Mouse (Mus musculus) MEL (cell line): ENCODE measurements at regions not wholly inside any gene's neighbourhood (a gene's known extent, or its start where the extent isn't known, plus 50 kb on each side); places are given as distances from the start of the nearest gene placed in this dataset.

Experiments
- DNase-seq: peaks from one replicate; pipeline ENCODE4 v3.0.0; 2011; ENCODE audit warnings: low read depth, low spot score
- H3K27ac ChIP-seq: 2 replicates; pipeline ENCODE4 v1.5.1; 2012; ENCODE audit warnings: low read depth, mild to moderate bottlenecking, control low read depth, low read length, moderate library complexity; ENCODE audit not compliant: control insufficient read depth
- H3K27me3 ChIP-seq, 2 experiments: fragments of 150-350 bp in 1 of 2; sonication (generic) in 1 of 2; 2 replicates each; pipeline ENCODE4 v1.6.1; 2012; ENCODE audit warnings: low read length in 2 of 2, mild to moderate bottlenecking in 2 of 2, improper control_type of control experiment in 1 of 2, moderate library complexity in 1 of 2; ENCODE audit not compliant: insufficient read depth in 2 of 2, control insufficient read depth in 1 of 2
- H3K36me3 ChIP-seq, 2 experiments: 2 replicates each; pipeline ENCODE4 v1.6.1; 2012 to 2014; ENCODE audit warnings: low read length in 2 of 2, improper control_type of control experiment in 1 of 2, inconsistent platforms in 1 of 2, mild to moderate bottlenecking in 1 of 2; ENCODE audit not compliant: insufficient read depth in 2 of 2, control insufficient read depth in 1 of 2
- H3K4me1 ChIP-seq, 2 experiments: fragments of 150-350 bp in 1 of 2; sonication (generic) in 1 of 2; 2 replicates each; pipeline ENCODE4 v1.6.1; 2012; ENCODE audit warnings: low read length in 2 of 2, improper control_type of control experiment in 1 of 2, mild to moderate bottlenecking in 1 of 2; ENCODE audit not compliant: insufficient read depth in 2 of 2, control insufficient read depth in 1 of 2
- H3K4me3 ChIP-seq, 2 experiments: fragments of 150-350 bp in 1 of 2; sonication (generic) in 1 of 2; 2 replicates each; pipeline ENCODE4 v1.5.1; 2012; ENCODE audit warnings: low read depth in 2 of 2, low read length in 2 of 2, mild to moderate bottlenecking in 2 of 2, moderate library complexity in 2 of 2, control low read depth in 1 of 2, improper control_type of control experiment in 1 of 2; ENCODE audit not compliant: control insufficient read depth in 1 of 2, insufficient read depth in 1 of 2
- H3K79me2 ChIP-seq: 2 replicates; pipeline ENCODE4 v1.6.1; 2012; ENCODE audit warnings: mild to moderate bottlenecking, low read length, moderate library complexity; ENCODE audit not compliant: control insufficient read depth, poor library complexity, insufficient read depth
- H3K9ac ChIP-seq: 2 replicates; pipeline ENCODE4 v1.6.1; 2012; ENCODE audit warnings: low read depth, mild to moderate bottlenecking, control low read depth, low read length, moderate library complexity; ENCODE audit not compliant: control insufficient read depth, poor library complexity, severe bottlenecking
- H3K9me3 ChIP-seq: fragments of 150-350 bp; sonication (generic); replicated peaks from 2 replicates; pipeline ENCODE4 v1.6.1; 2012; ENCODE audit warnings: mild to moderate bottlenecking, low read length, improper control_type of control experiment, moderate library complexity; ENCODE audit not compliant: insufficient read depth
- BHLHE40 ChIP-seq: IDR thresholded peaks from 2 replicates; pipeline ENCODE4 v1.6.1; 2012; ENCODE audit warnings: low read depth, mild to moderate bottlenecking, inconsistent platforms, low read length, improper control_type of control experiment, borderline replicate concordance
- CTCF ChIP-seq, 3 experiments: IDR thresholded peaks in 2 of 3; conservative IDR thresholded peaks in 1 of 3; 2 replicates each; pipeline ENCODE4 v1.5.1; 2011 to 2012; ENCODE audit warnings: low read length in 3 of 3, low read depth in 2 of 3, mild to moderate bottlenecking in 2 of 3, improper control_type of control experiment in 1 of 3, inconsistent platforms in 1 of 3, mixed read lengths in 1 of 3, moderate library complexity in 1 of 3; ENCODE audit not compliant: control insufficient read depth in 1 of 3, insufficient read depth in 1 of 3, poor library complexity in 1 of 3, severe bottlenecking in 1 of 3
- E2F4 ChIP-seq: IDR thresholded peaks from 2 replicates; pipeline ENCODE4 v1.6.1; 2011; ENCODE audit warnings: low read depth, low read length, improper control_type of control experiment, borderline replicate concordance
- ELF1 ChIP-seq: IDR thresholded peaks from 2 replicates; pipeline ENCODE4 v1.6.1; 2014; ENCODE audit warnings: low read depth, mild to moderate bottlenecking, inconsistent platforms, low read length, improper control_type of control experiment, moderate library complexity
- EP300 ChIP-seq, 2 experiments: IDR thresholded peaks; 2 replicates each; pipeline ENCODE4 v1.6.1; 2011; ENCODE audit warnings: improper control_type of control experiment in 2 of 2, low read length in 2 of 2, low read depth in 1 of 2, mild to moderate bottlenecking in 1 of 2
- ETS1 ChIP-seq: IDR thresholded peaks from 2 replicates; pipeline ENCODE4 v1.6.1; 2012; ENCODE audit warnings: low read depth, mild to moderate bottlenecking, inconsistent platforms, low read length, improper control_type of control experiment, moderate library complexity
- HCFC1 ChIP-seq: IDR thresholded peaks from 2 replicates; pipeline ENCODE4 v1.6.1; 2012; ENCODE audit warnings: low read depth, mild to moderate bottlenecking, inconsistent platforms, low read length, improper control_type of control experiment, moderate library complexity
- JUND ChIP-seq: IDR thresholded peaks from 2 replicates; pipeline ENCODE4 v1.6.1; 2011; ENCODE audit warnings: low read depth, mild to moderate bottlenecking, improper control_type of control experiment, low read length
- MEF2A ChIP-seq: IDR thresholded peaks from 2 replicates; pipeline ENCODE4 v1.6.1; 2014; ENCODE audit warnings: low read depth, mild to moderate bottlenecking, inconsistent platforms, low read length, improper control_type of control experiment; ENCODE audit not compliant: poor library complexity, insufficient replicate concordance, severe bottlenecking; ENCODE audit errors: extremely low read depth
- MYC ChIP-seq: IDR thresholded peaks from 2 replicates; pipeline ENCODE4 v1.6.1; 2011; ENCODE audit warnings: low read depth, mild to moderate bottlenecking, low read length, improper control_type of control experiment, moderate library complexity
- NELFE ChIP-seq: IDR thresholded peaks from 2 replicates; pipeline ENCODE4 v1.6.1; 2011; ENCODE audit warnings: low read depth, low read length, improper control_type of control experiment
- SIN3A ChIP-seq: IDR thresholded peaks from 2 replicates; pipeline ENCODE4 v1.6.1; 2012; ENCODE audit warnings: low read length, improper control_type of control experiment, inconsistent platforms
- SMC3 ChIP-seq: IDR thresholded peaks from 2 replicates; pipeline ENCODE4 v1.6.1; 2011; ENCODE audit warnings: low read depth, low read length, improper control_type of control experiment
- TBP ChIP-seq: IDR thresholded peaks from 2 replicates; pipeline ENCODE4 v1.8.0; 2011; ENCODE audit warnings: low read depth, low read length, improper control_type of control experiment
- USF1 ChIP-seq: IDR thresholded peaks from 2 replicates; pipeline ENCODE4 v1.6.1; 2014; ENCODE audit warnings: low read depth, mild to moderate bottlenecking, inconsistent platforms, low read length, improper control_type of control experiment, moderate library complexity
- USF2 ChIP-seq, 2 experiments: IDR thresholded peaks; 2 replicates each; pipeline ENCODE4 v1.6.1; 2011 to 2012; ENCODE audit warnings: improper control_type of control experiment in 2 of 2, low read length in 2 of 2, borderline replicate concordance in 1 of 2, inconsistent platforms in 1 of 2, low read depth in 1 of 2, mild to moderate bottlenecking in 1 of 2; ENCODE audit not compliant: insufficient read depth in 1 of 2
- ZKSCAN1 ChIP-seq: IDR thresholded peaks from 2 replicates; pipeline ENCODE4 v1.6.1; 2012; ENCODE audit warnings: low read depth, mild to moderate bottlenecking, inconsistent platforms, low read length, improper control_type of control experiment, moderate library complexity

GRCm38 (mm10) chr13:35166080-35166479, 139.2 kb upstream of the Eci2 start:
- H3K79me2 ChIP-seq, result no peaks in the 10 kb centered on the region
- no peak for TF ChIP-seq ZKSCAN1
- TF ChIP-seq MEF2A, result no peak
- no peaks in the 10 kb centered on the region for H3K9me3 ChIP-seq
- no peak for DNase-seq
- no peak overlapping the region for H3K9ac ChIP-seq
- no peak overlapping the region for H3K4me3 ChIP-seq
- H3K4me1 ChIP-seq, result no peaks in the 10 kb centered on the region
- H3K36me3 ChIP-seq, result no peaks in the 10 kb centered on the region
- H3K27ac ChIP-seq, result no peak overlapping the region
- H3K27me3 ChIP-seq, result no peaks in the 10 kb centered on the region

GRCm38 (mm10) chr13:35166831-35167541, 140.1 kb upstream of the Eci2 start:
- Histone ChIP-seq H3K79me2 (no peaks in the 10 kb centered on the region), H3K27me3 (no peaks in the 10 kb centered on the region), H3K9me3 (no peaks in the 10 kb centered on the region), H3K4me1 (no peaks in the 10 kb centered on the region), H3K36me3 (no peaks in the 10 kb centered on the region), H3K27ac (no peak overlapping the region), H3K4me3 (no peak overlapping the region), H3K9ac (no peak overlapping the region)
- TF ChIP-seq CTCF (IDR thresholded peaks at IDR 0.05 in 2 of 3, conservative IDR thresholded peaks at IDR 0.05 in 1 of 3; ENCODE audit: control insufficient read depth in 1 of 3, insufficient read depth in 1 of 3, low read depth in 2 of 3, low read length in 3 of 3, poor library complexity in 1 of 3, severe bottlenecking in 1 of 3), result no peak
- no peak for TF ChIP-seq BHLHE40
- TF ChIP-seq JUND, result no peak
- TF ChIP-seq EP300 (IDR thresholded peaks at IDR 0.05; ENCODE audit: low read depth in 1 of 2, low read length in 2 of 2), result no peak
- TF ChIP-seq SIN3A, result no peak
- TF ChIP-seq TBP, result no peak
- no peak for TF ChIP-seq NELFE
- no peak for TF ChIP-seq ZKSCAN1
- no peak for TF ChIP-seq HCFC1
- no peak for TF ChIP-seq ETS1
- no peak for TF ChIP-seq SMC3
- no peak for TF ChIP-seq USF2 (IDR thresholded peaks at IDR 0.05; ENCODE audit: borderline replicate concordance in 1 of 2, insufficient read depth in 1 of 2, low read depth in 1 of 2, low read length in 2 of 2)
- no peak for TF ChIP-seq E2F4
- no peak for TF ChIP-seq USF1
- TF ChIP-seq MYC, result no peak
- TF ChIP-seq ELF1, result no peak
- no peak for DNase-seq
